Mouse (Mus musculus) heart, adult 8-10 months (tissue): ENCODE results near the gene Cog4. TPM values are rescaled to one million over a fixed set of nuclear protein-coding genes. Genes with fewer than 3 reads are reported as not detected.
"Not testable (repeated sequence)": the region's sequence is repeated elsewhere in the genome, so short reads cannot be mapped to it uniquely, and the experiment has no call there.

ENCODE experiments used
- DNase-seq: peaks from one replicate; pipeline ENCODE4 v3.0.0; 2022; ENCODE audit warnings: low spot score
- total RNA-seq, 4 experiments: library from RNA; stranded (reverse); gene quantifications; 2 replicates each; pipeline ENCODE4 v1.2.4; 2022

Cog4 gene
- total RNA-seq, 4 experiments from 2014 or later, result 63.3 to 69.4 (median 65.2) TPM

DNA sequence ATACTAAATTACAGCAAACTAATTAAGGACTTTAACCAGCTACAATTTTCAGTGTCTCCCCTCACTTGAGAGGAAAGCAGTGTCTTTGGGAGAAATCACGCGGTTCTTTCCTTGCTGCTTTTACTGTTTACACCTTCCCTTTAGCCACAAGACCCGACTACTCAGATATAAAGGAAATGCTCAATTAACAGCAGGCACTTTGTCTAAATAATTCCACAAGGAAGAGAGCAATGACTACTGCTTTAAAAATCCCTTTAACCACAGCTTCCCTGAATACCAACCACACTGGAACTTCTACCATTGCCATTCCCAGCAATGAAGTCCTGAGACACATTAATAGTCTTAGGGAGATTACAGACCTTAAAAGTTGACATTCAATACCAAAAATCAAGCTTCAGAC, 17.9 kb upstream of the Cog4 start:
- DNase-seq, result no peak

DNA sequence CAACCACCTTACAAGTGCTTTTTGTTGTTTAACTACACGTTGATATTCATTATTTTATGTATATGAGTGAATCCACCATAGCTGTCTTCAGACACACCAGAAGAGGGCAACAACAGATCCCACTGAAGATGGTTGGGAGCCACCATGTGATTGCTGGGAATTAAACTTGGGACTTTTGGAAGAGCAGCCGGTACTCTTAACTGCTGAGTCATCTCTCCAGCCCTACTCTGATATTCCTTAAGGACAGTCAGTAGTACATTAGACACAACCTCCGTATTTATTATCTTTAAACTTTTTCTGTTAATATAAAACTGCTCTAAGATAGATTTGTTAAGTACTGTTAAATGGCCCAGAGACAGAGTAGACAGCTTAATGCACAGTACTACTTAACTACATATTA, 14.4 kb upstream of the Cog4 start:
- DNase-seq, result no peak

DNA sequence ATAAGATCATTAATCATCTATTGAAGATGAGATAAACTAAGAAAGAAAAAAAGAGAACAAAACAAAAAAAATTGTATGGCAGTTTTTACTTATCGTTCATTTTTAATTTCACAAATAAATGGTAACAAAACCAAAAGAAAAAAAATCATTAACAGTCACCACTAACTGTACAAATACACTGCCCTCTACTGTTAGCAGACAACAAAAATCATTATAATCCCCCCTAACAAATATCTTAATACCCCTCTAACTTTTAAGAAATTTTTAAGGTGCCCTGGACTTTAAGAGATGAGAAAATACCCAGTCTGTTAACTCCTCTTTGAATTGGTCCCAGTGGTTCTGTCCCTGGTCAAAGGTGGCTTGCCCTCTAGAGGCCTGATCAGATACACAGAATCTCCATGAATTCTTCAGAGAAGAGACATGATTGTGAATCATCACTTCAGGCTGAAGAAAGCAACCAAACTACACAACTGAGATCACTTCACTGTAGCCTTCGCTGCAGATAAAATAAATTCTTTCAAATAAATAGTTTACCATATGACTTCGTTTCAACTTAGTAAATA, 4.3 kb upstream of the Cog4 start:
- no peak for DNase-seq

DNA sequence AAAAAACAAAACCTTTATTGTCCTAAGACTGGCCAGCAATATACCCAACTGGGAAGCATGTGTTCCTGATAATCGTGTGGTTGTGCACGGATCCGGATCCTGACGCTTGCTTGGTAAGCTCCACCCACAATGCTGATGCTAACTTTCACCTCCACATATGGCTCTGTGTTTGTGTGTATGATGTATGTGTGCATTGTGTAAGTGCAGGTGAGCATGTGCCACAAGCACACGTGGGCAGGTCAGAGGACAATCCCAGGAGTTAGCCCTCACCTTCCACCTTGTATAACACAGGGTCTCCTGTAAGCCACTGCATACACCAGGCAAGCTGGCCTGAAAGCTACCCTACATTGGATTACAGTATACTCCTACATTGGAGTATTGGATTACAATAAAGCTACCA, 3.2 kb upstream of the Cog4 start:
- DNase-seq, result no peak

DNA sequence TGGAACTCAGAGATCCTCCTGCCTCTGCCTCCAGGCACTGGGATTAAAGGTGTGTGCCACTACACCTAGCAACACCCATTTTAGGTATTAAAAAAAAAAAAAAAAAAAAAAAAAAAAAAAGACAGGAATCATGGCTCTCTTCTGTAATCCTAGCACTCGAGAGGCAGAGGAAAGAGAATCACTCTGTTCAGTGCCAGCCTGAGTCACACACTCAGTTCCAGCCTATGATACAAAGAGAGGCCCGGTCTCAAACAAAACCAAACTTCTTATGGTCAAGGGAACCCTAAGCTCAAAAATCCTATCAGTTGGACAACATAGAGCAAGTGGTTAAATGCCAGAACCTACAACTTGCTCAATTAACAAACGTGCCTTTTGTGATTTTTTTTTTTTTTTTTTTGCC, 1.5 kb upstream of the Cog4 start:
- no peak for DNase-seq

DNA sequence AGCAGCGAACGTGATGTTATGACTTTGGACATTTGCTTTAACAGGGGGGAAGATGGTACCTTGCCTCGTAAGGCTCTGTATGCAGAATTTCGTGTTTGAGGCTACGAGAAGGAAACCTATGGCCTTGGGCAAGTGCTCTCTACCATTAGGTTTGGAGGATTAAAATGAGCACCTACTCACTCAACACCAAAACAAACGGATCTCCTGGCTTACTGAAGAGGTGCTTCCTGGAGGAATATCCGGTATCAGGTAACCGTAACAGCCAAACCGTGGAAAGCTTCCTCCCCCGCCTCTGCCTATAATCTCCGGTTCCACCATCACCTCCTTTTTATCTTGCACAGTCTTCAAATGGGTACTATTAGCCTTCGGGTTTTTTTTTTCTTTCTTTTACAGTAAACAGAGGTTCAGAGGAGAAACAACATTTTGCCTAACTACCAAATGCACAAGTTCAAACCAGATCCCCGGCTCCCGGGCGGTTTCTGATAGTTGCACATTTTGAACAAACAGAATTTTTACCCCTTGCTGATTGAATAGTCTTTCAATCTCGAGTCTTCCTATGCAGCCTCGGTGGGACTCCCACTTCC, 487 bp upstream of the Cog4 start:
- peak; percentile 3 for DNase-seq

DNA sequence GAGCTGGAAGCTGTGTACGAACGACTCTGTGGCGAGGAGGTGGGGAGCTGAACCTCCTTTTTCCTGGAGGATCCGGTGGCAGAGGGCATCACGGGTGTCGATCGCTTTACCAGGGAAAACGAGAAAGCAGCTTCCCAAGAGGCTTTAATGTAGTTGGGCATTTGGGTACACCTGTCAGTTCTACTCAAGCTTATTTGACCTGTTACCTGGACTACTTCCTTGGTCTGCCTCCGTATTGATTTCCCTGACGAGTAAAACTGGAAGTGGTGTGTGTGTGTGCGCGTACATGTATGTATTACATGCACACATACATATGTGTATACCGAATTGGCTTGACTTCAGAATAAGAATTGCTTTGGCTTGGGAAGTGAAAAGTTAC, 760 bp downstream of the Cog4 start:
- no peak for DNase-seq

DNA sequence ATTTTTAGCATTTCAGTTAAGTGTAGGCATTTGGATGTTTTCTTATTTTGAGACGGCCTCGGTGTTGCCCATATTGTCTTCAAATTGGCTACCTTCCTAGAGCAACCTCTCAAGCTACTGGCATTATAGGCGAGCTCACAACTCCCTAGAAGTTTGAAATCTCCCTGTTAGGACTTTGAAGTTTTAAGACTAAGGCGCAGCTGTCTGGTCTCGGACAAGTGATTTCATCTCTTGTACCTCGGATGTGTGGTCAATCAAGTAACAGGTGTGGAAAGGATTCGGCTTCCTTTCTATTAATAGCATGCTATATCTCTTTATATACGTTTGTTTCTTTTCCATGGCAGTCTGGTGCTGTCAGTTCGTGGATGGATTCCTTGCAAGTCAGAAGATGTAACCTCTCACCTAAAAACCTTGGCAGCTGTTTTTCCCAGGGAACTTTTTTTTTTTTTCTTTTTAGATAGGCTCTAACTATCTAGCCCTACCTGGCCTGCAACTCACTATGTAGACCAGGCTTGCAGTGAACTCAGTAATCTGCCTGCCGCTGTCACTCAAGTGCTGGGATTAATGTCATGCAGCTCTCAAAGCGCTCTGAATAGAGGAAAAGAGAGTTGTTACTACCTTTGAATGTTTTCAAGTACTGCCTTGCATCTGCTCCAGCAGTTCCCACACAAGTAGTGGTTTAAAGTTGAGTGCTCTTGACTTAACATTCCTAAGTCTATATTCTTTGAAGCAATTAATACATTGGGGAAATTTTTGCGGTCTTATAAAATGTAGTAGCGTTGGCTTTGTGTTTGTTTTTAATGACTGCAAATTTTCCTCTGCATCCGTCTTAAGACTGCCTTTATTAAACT, 1.5 kb downstream of the Cog4 start:
- no peak for DNase-seq

DNA sequence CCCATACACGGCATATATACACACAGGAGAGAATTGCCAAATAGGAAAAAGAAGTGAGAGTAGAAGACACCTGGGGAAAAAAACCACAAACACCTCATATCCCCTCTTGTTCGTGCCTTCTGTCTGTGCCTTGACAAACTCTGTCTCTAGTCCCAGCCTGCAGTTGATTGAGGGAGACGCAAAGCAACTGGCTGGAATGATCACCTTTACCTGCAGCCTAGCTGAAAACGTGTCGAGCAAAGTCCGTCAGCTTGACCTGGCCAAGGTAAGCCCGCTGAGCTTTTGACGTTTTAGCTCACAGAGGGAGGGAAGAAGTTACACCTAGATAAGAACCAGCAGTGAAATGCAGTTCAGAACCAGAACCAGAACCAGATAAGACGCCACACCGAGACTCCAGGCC, 4.8 kb downstream of the Cog4 start:
- DNase-seq, result no peak

DNA sequence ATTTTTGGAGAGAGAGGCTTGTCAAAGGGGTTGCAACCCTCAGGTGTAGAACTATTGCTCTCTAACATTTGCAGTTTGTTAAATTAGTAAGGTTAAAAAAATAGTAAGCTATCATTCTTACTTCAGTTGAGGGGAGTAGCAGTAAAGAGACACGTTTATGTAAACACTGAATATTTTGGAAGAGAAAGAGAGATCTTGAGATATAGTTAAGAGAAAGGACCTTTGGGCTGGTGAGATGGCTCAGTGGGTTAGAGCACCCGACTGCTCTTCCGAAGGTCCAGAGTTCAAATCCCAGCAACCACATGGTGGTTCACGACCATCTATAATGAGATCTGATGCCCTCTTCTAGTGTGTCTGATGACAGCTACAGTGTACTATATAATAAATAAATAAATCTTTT, 9.7 kb downstream of the Cog4 start:
- DNase-seq, result not testable (repeated sequence)

DNA sequence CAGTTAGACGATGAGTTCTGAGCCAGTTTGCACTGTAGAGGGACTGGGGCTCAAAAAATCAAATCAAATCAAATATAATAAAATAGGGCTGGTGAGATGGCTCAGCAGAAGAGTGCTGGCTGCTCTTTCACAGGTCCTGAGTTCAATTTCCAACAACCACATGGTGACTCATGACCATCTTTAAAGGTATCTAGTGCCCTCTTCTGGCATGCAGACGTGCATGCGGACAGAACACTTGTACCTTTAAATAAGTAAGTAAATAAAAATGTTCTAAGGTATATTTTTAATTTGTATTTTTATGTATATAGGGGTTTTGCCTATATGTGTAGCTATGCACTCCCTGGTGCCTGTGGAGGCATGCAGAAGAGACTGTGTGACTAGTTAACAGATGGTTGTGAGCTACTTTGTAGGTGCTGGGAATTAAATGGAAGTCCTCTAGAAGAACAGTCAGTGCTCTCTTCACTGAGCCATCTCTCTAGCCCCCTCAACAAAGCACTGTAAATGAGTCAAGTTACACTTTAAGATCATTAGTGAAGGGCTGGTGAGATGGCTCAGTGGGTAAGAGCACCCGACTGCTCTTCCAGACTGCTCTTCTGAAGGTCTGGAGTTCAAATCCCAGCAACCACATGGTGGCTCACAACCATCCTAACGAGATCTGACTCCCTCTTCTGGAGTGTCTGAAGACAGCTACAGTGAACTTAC, 10.5 kb downstream of the Cog4 start:
- no peak for DNase-seq

DNA sequence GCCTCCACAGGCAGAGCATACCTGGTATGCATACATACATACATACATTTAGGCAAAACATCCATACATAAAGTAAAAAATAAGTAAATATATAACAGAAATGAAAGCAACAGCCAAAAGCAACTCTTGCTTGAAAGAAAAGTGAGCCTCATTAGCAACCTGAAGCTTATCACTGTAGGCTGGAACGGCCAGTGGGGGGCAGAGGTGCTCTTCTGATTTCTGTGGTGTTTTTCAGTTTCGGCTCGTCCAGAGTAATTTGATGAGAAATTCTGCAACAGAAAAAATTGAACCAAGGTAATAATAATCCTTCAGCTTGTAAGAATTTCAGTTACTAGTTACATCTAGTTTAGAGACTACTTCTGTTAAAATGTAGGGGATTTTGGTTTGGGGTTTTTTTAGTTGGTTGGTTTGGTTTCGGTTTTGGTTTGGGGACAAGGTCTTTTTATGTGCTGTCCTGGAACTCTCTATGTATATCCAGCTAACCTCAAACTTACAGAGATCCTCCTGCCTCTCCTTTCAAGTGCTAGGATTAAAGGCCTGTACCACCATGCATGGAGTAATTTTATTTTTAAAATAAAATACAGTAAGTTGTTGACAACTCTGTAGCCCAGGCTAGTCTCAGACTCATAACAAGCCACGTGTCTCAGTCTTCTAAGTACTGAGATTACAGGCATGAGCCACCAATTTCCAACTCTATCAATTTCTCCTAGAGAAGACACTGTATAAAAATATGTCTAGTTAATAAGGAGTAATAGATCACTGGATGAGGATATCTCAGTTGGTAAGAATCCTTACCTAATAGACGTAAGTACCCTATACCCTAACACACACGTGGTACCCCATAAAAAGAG, 13.5 kb downstream of the Cog4 start:
- DNase-seq, result no peak

DNA sequence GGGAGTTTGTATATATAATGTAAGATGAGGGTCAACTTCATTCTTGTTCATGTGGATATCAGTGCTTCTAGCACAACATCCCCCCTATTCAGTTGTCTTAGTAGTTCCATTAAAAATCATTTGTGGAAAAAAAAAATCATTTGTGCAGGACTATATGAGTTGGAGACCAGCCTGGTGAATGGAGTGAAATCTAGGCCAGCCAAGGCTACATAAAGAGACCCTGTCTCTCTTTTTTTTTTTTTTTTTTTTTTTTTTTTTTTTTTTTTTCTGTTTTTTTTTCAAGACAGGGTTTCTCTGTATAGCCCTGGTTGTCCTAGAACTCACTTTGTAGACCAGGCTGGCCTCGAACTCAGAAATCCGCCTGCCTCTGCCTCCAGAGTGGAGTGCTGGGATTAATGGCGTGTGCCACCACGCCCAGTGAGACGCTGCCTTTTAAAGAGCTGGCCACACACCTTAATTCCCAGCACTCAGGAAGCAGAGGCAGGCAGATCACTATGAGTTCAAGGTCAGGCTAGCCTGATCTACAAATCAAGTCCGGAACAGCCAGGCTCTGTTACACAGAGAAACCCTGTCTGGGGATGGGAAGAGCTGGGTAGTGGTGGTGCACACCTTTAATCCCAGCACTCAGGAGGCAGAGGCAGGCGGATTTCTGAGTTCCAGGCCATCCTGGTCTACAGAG, 15.1 kb downstream of the Cog4 start:
- not testable (repeated sequence) for DNase-seq

DNA sequence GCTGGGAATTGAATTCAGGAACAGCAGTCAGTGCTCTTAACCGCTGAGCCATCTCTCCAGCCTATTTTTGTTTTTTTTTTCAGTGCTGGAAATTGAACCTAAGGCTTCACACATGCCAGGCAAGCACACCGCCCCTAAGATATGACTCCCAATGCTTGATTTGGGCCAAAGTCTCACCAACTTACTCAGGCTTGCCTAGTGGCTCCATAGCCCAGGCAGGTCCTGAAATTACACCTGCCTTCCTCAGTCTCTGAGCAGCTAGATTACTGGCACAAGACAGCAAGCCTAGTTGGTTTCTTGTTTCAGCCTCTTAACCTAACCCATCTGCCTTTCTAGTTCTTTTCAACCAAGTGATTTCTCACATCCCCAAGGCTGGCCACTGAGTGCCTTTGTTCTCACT, 24.1 kb downstream of the Cog4 start:
- DNase-seq, result no peak

DNA sequence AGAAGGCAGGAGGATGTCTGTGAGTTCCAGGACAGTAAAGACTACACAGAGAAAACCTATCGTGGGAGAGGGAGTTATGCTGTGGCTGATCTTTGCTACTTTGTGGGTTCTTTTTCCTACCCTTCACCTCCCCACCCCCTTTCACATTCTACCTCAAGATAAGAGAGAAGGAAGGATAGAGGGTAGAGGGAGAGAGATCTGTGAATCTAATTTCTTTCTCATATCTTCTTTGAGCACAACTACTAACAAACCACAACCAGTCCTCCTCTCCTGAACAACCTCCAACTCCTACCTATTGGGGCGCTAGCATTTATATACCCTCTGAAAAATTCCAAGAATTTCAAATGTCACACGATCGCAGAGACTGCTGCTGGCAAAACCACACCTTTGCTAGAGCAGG, 31.5 kb downstream of the Cog4 start:
- DNase-seq, result no peak

DNA sequence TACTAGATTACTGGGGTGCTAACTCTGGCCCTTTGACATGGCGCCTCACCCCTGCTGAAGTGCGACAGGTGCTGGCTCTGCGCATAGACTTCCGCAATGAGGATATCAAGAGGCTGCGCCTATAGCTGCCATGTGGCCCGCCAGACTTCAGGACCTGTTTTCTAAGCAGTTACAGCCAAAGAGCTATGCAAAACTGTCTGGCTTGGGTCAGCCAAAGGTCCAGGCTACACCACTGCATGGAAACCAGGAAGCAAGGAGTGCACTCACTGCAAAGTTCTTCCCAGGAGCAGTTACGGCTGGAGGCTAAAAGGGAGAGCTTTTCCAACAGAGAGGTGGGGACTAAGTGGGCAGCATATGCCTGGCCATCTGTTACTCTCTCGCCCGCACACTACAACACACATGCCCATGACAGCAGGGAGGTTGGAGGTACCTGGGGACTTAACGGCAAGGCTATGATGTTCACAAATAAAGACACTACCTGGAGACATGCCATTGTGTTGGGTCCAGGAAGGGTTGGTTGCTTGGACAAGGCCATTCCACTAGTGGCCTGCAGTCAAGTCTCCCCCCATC, 35.4 kb downstream of the Cog4 start:
- no peak for DNase-seq

DNA sequence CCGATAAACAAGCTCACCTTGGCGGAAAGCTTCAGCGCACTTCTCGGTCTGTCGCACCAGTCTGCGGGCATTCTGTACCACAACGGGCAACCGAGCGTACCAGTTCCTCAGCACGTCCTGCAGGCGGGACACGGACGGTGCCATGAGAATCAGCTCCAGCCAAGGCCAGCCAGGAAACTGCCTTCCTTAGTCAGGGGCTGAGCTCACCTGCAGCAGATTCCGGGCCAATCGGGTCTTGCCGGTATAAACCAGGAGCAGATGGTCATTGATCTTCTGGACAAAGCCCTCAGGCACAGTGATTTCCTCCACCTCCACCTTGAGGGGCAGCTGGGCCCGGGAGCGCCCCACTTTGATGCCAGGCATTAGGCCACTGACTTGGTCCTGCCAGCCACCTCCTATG, 37.4 kb downstream of the Cog4 start:
- no peak for DNase-seq

DNA sequence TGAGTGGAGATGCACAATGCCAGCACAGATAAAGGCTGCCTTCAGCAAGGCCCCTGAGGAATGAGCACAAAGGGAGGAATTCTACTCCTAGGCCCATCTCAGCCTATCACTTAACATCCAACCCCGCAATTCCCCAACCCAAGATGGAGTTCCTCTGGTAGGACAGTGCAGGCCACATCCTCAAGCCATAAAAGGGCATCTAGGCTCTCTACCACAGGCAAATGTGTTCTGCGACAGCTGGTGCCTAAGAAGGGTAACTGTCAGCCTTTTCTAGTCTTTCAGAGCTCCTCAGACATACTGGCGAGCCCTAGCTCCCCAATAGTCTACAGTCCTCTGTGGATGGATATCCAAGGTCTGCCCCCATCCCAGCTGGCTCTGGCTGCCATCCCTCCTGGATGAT, 40.2 kb downstream of the Cog4 start:
- DNase-seq, result no peak

DNA sequence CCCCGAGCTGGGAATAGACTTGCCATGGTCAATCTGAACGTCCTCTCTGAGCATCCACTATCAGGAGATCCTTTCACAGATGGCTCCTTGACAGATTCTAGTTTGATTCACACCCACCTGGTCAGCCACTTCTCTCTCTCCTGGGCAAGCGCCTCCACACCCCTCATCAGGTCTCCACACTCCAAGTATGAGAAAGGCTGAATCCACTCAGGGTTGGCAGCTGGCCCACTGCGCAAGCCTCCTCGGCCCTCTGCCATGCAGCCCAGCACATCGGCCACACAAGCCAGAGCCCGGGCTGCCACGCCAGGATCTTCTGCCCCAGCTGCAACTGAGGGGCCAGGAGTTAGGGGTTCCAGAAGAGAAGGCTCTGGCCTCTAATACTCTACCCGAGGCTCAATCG, 41.2 kb downstream of the Cog4 start:
- DNase-seq, result no peak

DNA sequence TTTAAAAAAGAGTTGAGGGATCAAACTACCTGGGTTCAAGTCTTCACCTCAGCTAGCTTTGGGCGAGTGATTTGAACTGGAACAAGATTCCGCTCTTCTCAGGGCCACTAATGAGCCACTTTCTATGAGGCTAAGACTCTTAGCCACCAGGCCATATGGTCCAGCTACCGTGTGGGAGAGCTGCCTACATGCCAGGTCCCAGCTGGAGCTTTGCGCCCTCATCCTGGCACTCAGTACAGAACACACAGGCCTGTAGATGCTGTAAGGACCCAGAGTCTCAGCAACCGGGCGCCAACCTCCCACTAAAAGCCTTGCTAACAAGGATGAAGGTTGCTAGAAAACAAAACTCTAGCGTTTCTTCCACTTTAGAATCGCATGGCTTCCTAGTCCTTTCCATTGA, 42.0 kb downstream of the Cog4 start:
- DNase-seq, result no peak

DNA sequence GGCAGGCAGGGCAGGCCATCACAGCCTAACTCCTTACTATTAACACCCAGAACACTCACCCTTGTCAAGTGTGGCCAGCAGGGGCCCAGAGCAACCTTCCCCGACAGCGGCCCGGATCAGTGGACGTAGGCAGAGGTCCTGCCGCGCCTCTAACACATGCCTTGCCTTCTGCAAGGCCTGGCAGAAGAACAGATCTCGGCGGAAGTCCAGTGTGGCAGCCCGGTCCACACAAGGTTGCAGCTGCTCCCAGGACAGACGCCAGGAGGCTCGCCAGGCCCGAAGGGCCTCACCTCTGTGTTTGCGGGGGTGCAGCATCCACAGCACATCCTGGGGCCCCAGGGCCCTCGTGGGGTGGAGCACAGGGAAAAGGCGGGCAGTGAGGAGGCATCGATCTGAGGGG, 42.5 kb downstream of the Cog4 start:
- no peak for DNase-seq
